Mouse (Mus musculus): Measurements from ENCODE around the gene Fam71e2. TPM values are rescaled to one million over a fixed set of nuclear protein-coding genes. Genes with fewer than 3 reads are reported as not detected.

The Fam71e2 gene
- polyA plus RNA-seq, 1 experiment, result not detected

DNA sequence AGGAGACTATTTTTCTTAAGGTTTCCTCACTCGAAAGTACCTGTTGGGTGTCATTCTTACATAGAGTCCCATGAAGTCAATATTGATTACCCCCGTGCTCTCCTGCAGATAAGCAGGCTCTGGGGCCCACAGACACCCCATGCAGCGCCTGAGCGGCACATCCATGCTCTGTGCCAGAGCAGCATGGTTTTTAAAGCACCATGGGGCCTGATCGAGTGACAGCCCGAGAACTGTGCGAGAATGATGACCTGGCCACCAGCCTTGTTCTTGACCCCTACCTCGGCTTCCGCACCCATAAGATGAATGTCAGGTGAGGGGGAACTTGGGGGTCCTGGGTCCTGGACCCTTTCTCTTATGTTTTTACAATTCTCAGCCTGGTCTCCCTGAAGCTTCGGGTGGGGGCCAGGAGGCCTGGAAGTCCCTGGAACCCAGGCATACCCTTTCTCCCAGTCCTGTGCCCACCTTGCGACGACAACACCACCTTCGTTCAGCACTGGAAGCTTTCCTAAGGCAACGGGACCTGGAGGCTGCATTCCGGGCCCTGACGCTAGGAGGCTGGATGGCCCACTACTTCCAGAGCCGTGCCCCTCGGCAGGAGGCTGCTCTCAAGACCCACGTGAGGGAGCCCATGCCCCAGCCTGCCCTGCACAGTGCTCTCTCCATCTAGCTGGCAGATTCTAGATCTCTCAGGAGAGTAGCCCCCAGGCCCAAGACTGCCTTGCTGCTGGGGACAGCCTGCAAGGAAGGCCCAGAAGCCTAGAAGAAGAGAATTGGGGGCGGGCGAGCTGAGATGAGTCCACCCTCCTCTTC is 29.2 kb downstream of the Fam71e2 start:
- WGBS, result 85% methylated on average over 21 of the region's 21 CpGs

GRCm38 (mm10) chr7:4741151-4741550 is 30.0 kb downstream of the Fam71e2 start:
- no peak for DNase-seq (ENCODE audit: low read depth, low spot score)
- 5% methylated on average over 4 of the region's 4 CpGs for WGBS

More for the DNA sequence above, 29.2 kb downstream of the Fam71e2 start:
- DNase-seq (ENCODE audit: low read depth, low spot score), result no peak

DNA sequence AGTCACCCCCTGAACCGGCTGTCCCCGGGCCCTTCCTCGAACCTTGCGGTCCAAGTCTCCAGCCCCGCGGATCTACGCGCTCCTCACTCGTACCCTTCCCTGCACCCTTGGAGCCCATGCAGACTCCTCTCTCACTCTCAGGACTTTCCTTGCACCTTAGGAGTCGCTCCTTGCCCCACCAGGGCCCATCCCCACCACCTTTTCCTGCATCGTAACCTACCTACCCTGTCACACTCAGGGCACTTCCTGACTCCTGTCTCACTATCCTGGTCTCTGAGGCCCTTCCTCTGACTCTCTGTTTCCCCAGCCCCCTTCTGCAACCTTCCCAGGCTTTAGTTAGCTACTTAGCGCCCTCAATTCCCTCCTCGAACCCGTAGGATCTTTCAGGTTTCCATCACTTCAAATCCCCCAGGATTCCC is 30.8 kb downstream of the Fam71e2 start:
- under 1% methylated on average over 14 of the region's 14 CpGs for whole genome bisulfite sequencing
- DNase-seq (ENCODE audit: low read depth, low spot score), result no peak

GRCm38 (mm10) chr7:4739544-4740275 is 31.4 kb downstream of the Fam71e2 start, which contains the start of gene Kmt5c:
TSS of gene Kmt5c (plus strand) at chr7:4740115.
- peak; percentile 100 for DNase-seq (ENCODE audit: low read depth, low spot score)
- WGBS, result under 1% methylated on average over 44 of the region's 44 CpGs

- DNase-seq (ENCODE audit: low read depth, low spot score), result no peak
- WGBS, result 45% methylated on average over 10 of the region's 10 CpGs
Observed at GRCm38 (mm10) chr7:4739041-4739543, 32.0 kb downstream of the Fam71e2 start.

DNA sequence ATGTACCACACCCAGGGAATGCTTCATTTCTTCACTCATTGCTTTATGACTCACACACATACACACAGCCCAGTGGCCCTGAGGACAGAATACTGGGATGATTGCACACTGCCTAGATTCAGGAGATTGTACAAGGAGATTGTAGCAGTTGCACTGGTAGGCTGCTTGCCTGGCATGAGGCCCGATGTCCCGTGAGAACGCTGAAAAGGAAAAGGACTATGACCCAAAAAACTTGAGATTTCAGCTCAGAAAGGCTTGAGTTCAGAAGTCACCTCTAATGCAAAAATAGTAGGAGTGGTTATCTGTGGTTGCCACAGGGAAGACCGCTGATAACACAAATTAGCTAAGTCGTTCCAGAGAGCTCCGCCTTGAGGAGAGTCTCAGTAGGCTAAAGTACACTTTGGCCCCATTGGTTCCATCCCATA is 38.1 kb downstream of the Fam71e2 start:
- DNase-seq (ENCODE audit: low read depth, low spot score), result no peak
- WGBS, result 25% methylated on average over 6 of the region's 6 CpGs

- WGBS, result 83% methylated on average over 5 of the region's 5 CpGs
- no peak for DNase-seq (ENCODE audit: low read depth, low spot score)
Observed at GRCm38 (mm10) chr7:4731090-4731489, 40.0 kb downstream of the Fam71e2 start.

- WGBS, result 15% methylated on average over 7 of the region's 7 CpGs
- DNase-seq (ENCODE audit: low read depth, low spot score), result peak; percentile 87
Observed at GRCm38 (mm10) chr7:4725169-4725568, 45.9 kb downstream of the Fam71e2 start, which contains the start of gene Tmem150b. TSS of gene Tmem150b (minus strand) at chr7:4725249.

- no peak for DNase-seq (ENCODE audit: low read depth, low spot score)
- 7% methylated on average over 3 of the region's 3 CpGs for WGBS
Observed at GRCm38 (mm10) chr7:4724359-4724758, 46.7 kb downstream of the Fam71e2 start.

DNA sequence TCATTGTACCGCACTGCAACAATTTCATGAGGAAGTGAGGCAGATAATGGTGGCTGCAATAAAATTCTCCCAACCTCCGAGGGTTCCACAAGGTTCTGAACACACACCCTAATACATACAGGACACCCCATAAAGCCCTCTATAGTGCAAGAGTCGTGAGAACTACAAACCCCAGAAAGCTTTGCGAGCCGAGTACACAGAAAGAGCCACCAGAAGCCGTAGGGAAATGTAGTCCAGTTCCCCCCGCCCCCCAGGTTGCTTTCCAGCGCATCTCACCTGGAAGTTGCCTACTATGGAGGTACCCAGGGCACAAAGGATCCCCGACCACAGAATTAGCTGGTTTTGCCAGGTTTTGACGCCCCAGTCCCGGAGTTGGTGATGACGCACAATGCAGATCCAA is 47.6 kb downstream of the Fam71e2 start:
- 23% methylated on average over 12 of the region's 12 CpGs for WGBS
- no peak for DNase-seq (ENCODE audit: low read depth, low spot score)

- no peak for DNase-seq (ENCODE audit: low read depth, low spot score)
- 87% methylated on average over 3 of the region's 3 CpGs for WGBS
Observed at GRCm38 (mm10) chr7:4719276-4719675, 51.8 kb downstream of the Fam71e2 start.

DNA sequence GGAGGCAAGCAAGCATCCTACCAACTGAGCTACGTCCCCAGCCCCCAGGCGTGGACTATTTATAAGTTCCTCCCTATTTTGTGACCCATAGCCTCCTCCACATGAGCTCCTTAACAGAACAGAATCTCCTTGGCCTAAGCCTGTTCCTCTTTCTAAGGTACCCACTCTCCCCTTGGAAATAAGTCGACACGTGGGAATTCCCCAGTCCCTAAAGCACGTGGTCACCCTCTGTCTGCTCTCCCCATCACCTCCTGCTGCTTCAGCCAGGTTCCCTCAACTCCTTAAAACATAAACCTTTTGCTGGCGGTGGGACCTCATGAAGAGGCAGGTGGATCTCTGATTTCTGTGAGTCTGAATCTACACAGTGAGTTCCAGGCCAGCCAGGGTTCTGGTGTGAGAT is 54.1 kb downstream of the Fam71e2 start:
- DNase-seq (ENCODE audit: low read depth, low spot score), result no peak
- WGBS, result 76% methylated on average over 6 of the region's 6 CpGs

GRCm38 (mm10) chr7:4712594-4712993 is 58.5 kb downstream of the Fam71e2 start:
- 83% methylated on average over 3 of the region's 3 CpGs for WGBS
- no peak for DNase-seq (ENCODE audit: low read depth, low spot score)

DNA sequence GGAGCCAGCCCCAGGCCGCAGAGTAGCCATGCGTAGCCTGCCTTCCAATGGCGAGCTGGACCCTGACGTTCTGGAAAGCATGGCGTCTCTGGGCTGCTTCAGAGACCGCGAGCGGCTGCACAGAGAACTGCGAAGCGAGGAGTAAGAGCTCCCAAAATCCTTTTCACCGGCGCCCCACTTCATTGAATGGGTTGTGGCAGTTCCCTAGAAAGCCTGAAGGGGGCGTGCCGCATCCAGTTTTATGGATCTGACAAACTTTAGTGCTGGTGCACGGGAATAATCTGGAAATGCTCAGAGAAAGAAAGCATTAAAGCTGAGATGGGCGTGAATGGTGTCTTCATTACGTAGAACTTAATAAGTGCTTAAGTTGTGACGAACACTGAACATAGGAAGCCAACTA is 66.0 kb downstream of the Fam71e2 start:
- no peak for DNase-seq (ENCODE audit: low read depth, low spot score)
- WGBS, result 51% methylated on average over 18 of the region's 18 CpGs

Other genes starting within 250 kb of the Fam71e2 start
- 1.5 and 1.9 TPM in 2 replicates for gene Tnni3, start 247.1 kb downstream of the Fam71e2 start, polyA plus RNA-seq (2012; rRNA removed)
- gene Dnaaf3, start 238.8 kb downstream of the Fam71e2 start, polyA plus RNA-seq (2012; rRNA removed), result 2.4 and 3.5 TPM in 2 replicates
- gene Syt5, start 223.8 kb downstream of the Fam71e2 start, polyA plus RNA-seq (2012; rRNA removed), result 4.5 and 5.3 TPM in 2 replicates
- gene Ptprh, start 167.3 kb downstream of the Fam71e2 start, polyA plus RNA-seq (2012; rRNA removed), result 85.7 and 191 TPM in 2 replicates
- 72.9 and 162 TPM in 2 replicates for gene Tmem86b, start 139.9 kb downstream of the Fam71e2 start, polyA plus RNA-seq (2012; rRNA removed)
- 104 and 150 TPM in 2 replicates for gene Ppp6r1, start 112.3 kb downstream of the Fam71e2 start, polyA plus RNA-seq (2012; rRNA removed)
- 32.7 and 34.4 TPM in 2 replicates for gene Hspbp1, start 86.2 kb downstream of the Fam71e2 start, polyA plus RNA-seq (2012; rRNA removed)
- gene Brsk1, start 80.7 kb downstream of the Fam71e2 start, polyA plus RNA-seq (2012; rRNA removed), result 1.7 and 2.3 TPM in 2 replicates
- 84.0 and 118 TPM in 2 replicates for gene Tmem150b, start 46.1 kb downstream of the Fam71e2 start, polyA plus RNA-seq (2012; rRNA removed)
- gene Kmt5c, start 31.2 kb downstream of the Fam71e2 start, polyA plus RNA-seq (2012; rRNA removed), result 95.6 and 126 TPM in 2 replicates
- 45.0 and 50.2 TPM in 2 replicates for gene Cox6b2, start 18.2 kb downstream of the Fam71e2 start, polyA plus RNA-seq (2012; rRNA removed)
- gene Il11, start 11.6 kb upstream of the Fam71e2 start, polyA plus RNA-seq (2012; rRNA removed), result 0.11 and 0.81 TPM in 2 replicates
- gene Tmem190, start 11.6 kb upstream of the Fam71e2 start, polyA plus RNA-seq (2012; rRNA removed), result not detected in 2 replicates
- gene Tmem238, start 18.4 kb upstream of the Fam71e2 start, polyA plus RNA-seq (2012; rRNA removed), result 81.4 and 90.8 TPM in 2 replicates
- gene Rpl28, start 21.6 kb upstream of the Fam71e2 start, polyA plus RNA-seq (2012; rRNA removed), result 510 and 604 TPM in 2 replicates
- 348 and 501 TPM in 2 replicates for gene Ube2s, start 41.3 kb upstream of the Fam71e2 start, polyA plus RNA-seq (2012; rRNA removed)
- gene Shisa7, start 73.4 kb upstream of the Fam71e2 start, polyA plus RNA-seq (2012; rRNA removed), result 0.78 and 0.86 TPM in 2 replicates
- 20.4 and 27.2 TPM in 2 replicates for gene Isoc2b, start 99.0 kb upstream of the Fam71e2 start, polyA plus RNA-seq (2012; rRNA removed)
- 14.7 and 16.2 TPM in 2 replicates for gene Isoc2a, start 105.9 kb upstream of the Fam71e2 start, polyA plus RNA-seq (2012; rRNA removed)
- not detected in 2 replicates for gene Gm36210, start 135.2 kb upstream of the Fam71e2 start, polyA plus RNA-seq (2012; rRNA removed)
- gene Zfp628, start 143.9 kb upstream of the Fam71e2 start, polyA plus RNA-seq (2012; rRNA removed), result 12.7 and 14.6 TPM in 2 replicates
- 4.3 and 7.1 TPM in 2 replicates for gene Nat14, start 150.7 kb upstream of the Fam71e2 start, polyA plus RNA-seq (2012; rRNA removed)
- gene Ssc5d, start 154.5 kb upstream of the Fam71e2 start, polyA plus RNA-seq (2012; rRNA removed), result 2.9 and 3.6 TPM in 2 replicates
- gene Sbk2, start 193.1 kb upstream of the Fam71e2 start, polyA plus RNA-seq (2012; rRNA removed), result 0.06 and 0.18 TPM in 2 replicates
- gene Sbk3, start 199.9 kb upstream of the Fam71e2 start, polyA plus RNA-seq (2012; rRNA removed), result not detected in 2 replicates
- gene Zfp579, start 224.9 kb upstream of the Fam71e2 start, polyA plus RNA-seq (2012; rRNA removed), result 30.6 and 33.2 TPM in 2 replicates
- 39.4 and 44.3 TPM in 2 replicates for gene Zfp524, start 243.1 kb upstream of the Fam71e2 start, polyA plus RNA-seq (2012; rRNA removed)
- gene Fiz1, start 243.4 kb upstream of the Fam71e2 start, polyA plus RNA-seq (2012; rRNA removed), result 22.2 and 29.6 TPM in 2 replicates
- gene Gm44973, start 244.2 kb upstream of the Fam71e2 start, polyA plus RNA-seq (2012; rRNA removed), result 0.37 TPM in 1 of 2 replicates, not detected in the other
- gene Zfp865, start 249.1 kb upstream of the Fam71e2 start, polyA plus RNA-seq (2012; rRNA removed), result 14.2 and 20.5 TPM in 2 replicates
- 1.4 and 1.8 TPM in 2 replicates for gene Ccdc106, start 249.3 kb upstream of the Fam71e2 start, polyA plus RNA-seq (2012; rRNA removed)